Mouse (Mus musculus): ENCODE measurements around the gene Dlx5. TPM values are rescaled to one million over a fixed set of nuclear protein-coding genes. Genes with fewer than 3 reads are reported as not detected.

Gene Dlx5
- polyA plus RNA-seq, 1 experiment = not detected

DNA sequence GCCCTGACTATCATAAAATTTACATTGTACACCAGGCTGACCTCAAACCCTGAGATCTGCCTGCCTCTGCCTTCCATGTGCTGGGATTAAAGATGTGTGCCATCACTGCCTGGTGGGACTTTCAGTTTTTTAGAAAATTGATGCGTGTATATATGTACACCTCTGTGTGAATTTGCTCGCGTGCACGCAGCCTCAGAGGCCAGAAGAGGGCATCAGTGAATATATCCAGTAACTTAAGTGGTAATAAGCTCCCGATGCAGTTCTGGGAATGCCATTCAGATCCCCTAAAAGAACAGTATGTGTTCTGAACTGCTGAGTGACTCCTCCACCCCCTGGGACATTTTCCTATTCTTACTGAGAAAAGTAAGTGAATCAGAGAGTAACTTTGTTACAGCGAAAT, 8.2 kb upstream of the Dlx5 start:
- no peak for TF ChIP-seq TAL1 (IDR thresholded peaks at IDR 0.05; ENCODE audit: low read length)
- no peak for TF ChIP-seq GATA1 (IDR thresholded peaks at IDR 0.05; ENCODE audit: low read length)
- no peaks in the 10 kb centered on the region for H3K36me3 ChIP-seq (ENCODE audit: control insufficient read depth)

DNA sequence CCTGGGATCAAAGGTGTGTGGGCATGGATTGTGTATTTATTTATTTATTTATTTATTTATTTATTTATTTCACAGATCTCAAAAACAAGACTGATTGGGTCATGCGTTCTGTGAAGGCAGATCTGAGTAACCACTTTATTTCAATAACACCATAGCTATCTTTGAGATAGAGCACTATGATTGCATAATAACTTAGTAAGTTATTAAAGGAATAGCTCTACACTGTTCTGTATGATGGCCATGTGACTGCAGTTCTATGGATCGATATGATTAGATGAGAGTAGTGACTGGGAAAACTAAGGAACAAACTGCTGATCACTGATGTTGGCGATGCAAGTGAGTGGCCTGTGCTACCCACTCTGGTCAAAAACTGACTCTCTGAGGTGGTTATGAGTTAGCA, 4.3 kb upstream of the Dlx5 start:
- Histone ChIP-seq H3K9me3 (ENCODE audit: control insufficient read depth, low read length) (no peaks in the 10 kb centered on the region), H3K4me3 (replicated peaks) (no peak overlapping the region), H3K27me3 (ENCODE audit: control insufficient read depth) (peaks cover 33% of the 10 kb centered on the region), H3K36me3 (ENCODE audit: control insufficient read depth) (no peaks in the 10 kb centered on the region), H3K4me1 (ENCODE audit: control insufficient read depth) (no peaks in the 10 kb centered on the region)
- TF ChIP-seq TAL1 (IDR thresholded peaks at IDR 0.05; ENCODE audit: low read length) = no peak
- TF ChIP-seq GATA1 (IDR thresholded peaks at IDR 0.05; ENCODE audit: low read length) = no peak

More for the DNA sequence above, 8.2 kb upstream of the Dlx5 start:
- Histone ChIP-seq H3K4me1 (ENCODE audit: control insufficient read depth) (no peaks in the 10 kb centered on the region), H3K27me3 (ENCODE audit: control insufficient read depth) (peaks cover 4% of the 10 kb centered on the region; the same call in 1 of the 2 replicates), H3K9me3 (ENCODE audit: control insufficient read depth, low read length) (no peaks in the 10 kb centered on the region), H3K4me3 (replicated peaks) (no peak overlapping the region)

DNA sequence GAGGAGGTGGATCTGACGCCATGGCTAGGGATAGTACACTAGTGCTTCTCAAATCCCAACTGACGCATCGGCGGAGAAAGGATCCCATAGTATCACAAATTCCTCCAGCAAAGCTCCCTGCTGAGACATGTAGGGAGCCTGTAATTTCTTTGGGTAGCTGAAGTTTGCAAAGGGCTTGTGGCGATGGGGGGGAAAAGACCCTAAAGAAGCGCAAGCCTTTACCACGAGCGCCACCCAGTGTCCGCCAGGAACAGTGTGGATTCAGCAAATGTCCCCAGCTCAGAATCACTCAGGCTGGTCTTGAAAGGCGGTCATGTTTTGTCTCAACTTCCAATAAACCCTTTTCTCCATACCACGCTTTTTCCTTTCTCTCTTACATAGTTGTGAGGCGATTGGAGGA, 3.0 kb upstream of the Dlx5 start:
- Histone ChIP-seq H3K9me3 (ENCODE audit: control insufficient read depth, low read length) (no peaks in the 10 kb centered on the region), H3K27me3 (ENCODE audit: control insufficient read depth) (peaks cover 46% of the 10 kb centered on the region), H3K4me3 (replicated peaks) (no peak overlapping the region), H3K36me3 (ENCODE audit: control insufficient read depth) (no peaks in the 10 kb centered on the region), H3K4me1 (ENCODE audit: control insufficient read depth) (no peaks in the 10 kb centered on the region)
- TF ChIP-seq GATA1 (IDR thresholded peaks at IDR 0.05; ENCODE audit: low read length) = no peak
- TF ChIP-seq TAL1 (IDR thresholded peaks at IDR 0.05; ENCODE audit: low read length) = no peak

DNA sequence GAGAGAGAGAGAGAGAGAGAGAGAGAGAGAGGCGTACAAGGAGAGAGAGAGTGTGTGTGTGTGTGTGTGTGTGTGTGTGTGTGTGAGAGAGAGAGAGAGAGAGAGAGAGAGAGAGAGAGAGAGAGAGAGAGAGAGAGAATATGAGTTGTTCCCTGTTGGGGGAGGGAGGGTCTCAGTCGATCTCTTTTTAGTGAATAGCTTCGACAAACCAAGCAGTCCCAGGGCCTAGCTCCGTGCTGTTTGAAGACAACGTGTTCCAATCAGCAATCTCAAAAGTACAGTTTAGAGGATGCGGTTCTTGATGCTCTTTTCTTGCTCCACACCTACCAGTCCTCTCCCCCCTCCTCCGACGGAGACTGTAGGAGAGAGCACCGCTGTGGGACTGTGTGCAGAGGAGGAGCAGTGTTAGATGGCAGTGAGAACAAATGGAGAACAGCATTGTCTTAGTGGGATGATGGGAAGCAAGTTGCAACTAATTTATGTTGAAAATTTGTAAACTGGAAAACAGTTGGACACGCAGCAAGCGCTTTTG, 447 bp upstream of the Dlx5 start:
- Histone ChIP-seq H3K4me1 (ENCODE audit: control insufficient read depth) (no peaks in the 10 kb centered on the region), H3K36me3 (ENCODE audit: control insufficient read depth) (no peaks in the 10 kb centered on the region), H3K27me3 (ENCODE audit: control insufficient read depth) (peaks cover 69% of the 10 kb centered on the region), H3K9me3 (ENCODE audit: control insufficient read depth, low read length) (no peaks in the 10 kb centered on the region), H3K4me3 (replicated peaks) (no peak overlapping the region)
- TF ChIP-seq TAL1 (IDR thresholded peaks at IDR 0.05; ENCODE audit: low read length) (no peak), GATA1 (IDR thresholded peaks at IDR 0.05; ENCODE audit: low read length) (no peak)

DNA sequence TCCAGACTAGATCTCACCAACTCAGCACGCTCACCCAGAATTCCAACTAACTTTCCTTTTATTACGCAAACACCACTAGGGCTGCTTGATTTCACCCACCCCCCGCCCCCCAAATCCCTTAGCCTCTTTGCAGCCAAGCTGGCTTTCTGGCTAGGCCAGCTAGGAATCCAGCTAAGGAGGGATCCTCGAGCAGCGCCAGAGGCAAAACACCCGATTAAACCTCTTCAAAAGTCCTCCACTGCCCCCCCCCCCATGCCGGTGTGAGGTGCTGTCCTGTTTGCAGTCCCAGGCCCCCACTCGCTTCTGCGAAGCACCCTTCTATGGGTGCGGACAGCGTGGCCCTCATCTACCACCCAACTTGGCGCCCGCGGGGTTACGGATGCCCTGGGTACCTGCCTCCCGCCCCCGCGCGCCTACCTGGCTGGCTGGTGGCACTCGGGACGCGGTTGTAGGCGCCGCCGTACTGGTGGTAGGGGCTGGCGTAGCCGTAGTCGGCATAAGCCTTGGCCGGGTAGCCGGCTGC, 709 bp downstream of the Dlx5 start:
- TF ChIP-seq TAL1 (IDR thresholded peaks at IDR 0.05; ENCODE audit: low read length) (no peak), GATA1 (IDR thresholded peaks at IDR 0.05; ENCODE audit: low read length) (no peak)
- no peaks in the 10 kb centered on the region for H3K36me3 ChIP-seq (ENCODE audit: control insufficient read depth)
- H3K9me3 ChIP-seq (ENCODE audit: control insufficient read depth, low read length) = no peaks in the 10 kb centered on the region
- no peaks in the 10 kb centered on the region for H3K4me1 ChIP-seq (ENCODE audit: control insufficient read depth)
- peaks cover 80% of the 10 kb centered on the region for H3K27me3 ChIP-seq (ENCODE audit: control insufficient read depth)
- H3K4me3 ChIP-seq (replicated peaks) = no peak overlapping the region

DNA sequence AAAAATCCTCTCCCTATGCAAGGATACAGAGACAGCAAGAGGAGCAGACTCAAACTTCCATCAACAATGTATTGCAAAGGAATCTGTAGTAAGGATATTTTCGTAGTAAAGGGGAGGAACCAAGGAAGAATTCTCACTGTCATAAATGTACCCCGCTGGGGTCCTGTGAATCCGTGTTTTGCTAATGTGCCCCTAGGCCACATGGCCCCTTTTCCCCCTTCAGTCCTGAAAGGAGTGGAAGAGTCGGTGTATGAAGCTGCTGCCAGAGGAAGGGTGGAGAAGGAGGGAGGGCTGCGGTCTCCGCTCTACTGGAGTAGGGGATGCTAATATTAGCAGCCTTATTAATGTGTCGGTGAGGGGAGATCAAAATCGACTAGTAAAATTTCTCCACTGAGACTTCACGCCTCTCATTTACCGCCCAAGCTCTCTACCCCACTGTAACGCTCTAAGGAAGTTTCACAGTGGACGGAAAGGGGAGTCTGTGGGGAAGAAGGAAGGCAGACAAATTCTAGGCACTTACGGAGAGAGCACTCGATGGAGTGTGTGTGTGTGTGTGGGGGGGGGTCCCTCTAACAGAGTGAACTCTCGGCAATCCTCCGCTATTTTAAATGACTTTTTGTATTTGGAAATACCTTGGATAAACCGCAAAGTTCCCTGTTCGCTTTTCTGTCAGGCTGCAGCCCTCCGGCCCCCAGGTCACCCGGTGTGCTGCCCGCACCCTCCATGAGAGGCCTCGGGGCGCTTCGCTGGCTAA, 1.3 kb downstream of the Dlx5 start:
- H3K4me1 ChIP-seq (ENCODE audit: control insufficient read depth) = no peaks in the 10 kb centered on the region
- peaks cover 87% of the 10 kb centered on the region for H3K27me3 ChIP-seq (ENCODE audit: control insufficient read depth)
- no peak for TF ChIP-seq GATA1 (IDR thresholded peaks at IDR 0.05; ENCODE audit: low read length)
- TF ChIP-seq TAL1 (IDR thresholded peaks at IDR 0.05; ENCODE audit: low read length) = no peak
- H3K4me3 ChIP-seq (replicated peaks) = no peak overlapping the region
- H3K9me3 ChIP-seq (ENCODE audit: control insufficient read depth, low read length) = no peaks in the 10 kb centered on the region
- no peaks in the 10 kb centered on the region for H3K36me3 ChIP-seq (ENCODE audit: control insufficient read depth)

DNA sequence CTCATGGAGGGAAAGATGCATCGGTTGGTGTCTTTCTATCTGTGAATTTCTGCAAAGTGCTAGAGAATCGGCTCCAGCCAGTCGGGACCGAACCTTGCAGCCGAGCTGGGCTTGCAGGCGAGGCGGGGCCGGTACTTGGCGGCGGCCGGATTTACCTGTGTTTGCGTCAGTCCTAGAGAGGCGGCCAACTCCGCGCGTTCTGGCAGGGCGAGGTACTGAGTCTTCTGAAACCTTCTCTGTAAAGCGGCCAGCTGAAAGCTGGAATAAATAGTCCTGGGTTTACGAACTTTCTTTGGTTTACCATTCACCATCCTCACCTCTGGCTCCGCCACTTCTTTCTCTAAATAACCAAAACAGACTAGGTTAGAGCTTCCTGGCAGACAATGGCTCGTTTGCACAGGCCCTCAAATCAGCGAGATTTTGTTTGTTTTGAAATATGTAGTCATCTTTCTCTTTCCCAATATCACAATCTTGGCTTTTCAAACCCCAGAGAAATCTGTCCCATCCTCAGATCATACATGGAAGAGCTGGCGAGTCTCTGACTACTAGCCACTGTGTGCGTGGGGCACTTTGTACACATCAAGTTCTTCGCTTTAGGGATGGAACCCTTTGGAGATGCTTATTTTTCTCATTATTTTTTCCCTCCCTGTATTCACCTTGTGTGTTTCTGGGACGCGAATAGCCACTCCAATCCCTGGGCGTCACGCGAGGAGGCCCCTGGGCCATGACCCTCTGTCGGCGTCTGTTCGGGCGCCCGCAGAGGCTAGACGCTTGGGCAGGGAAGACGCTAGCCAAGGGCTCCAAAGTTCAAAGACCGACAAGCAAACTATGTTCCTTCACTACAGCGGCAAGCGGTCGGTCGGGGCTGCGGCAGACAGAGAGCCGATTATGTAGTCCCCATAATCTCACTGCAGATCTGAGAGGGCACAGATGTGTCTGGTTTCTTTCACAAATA, 2.2 kb downstream of the Dlx5 start:
- Histone ChIP-seq H3K27me3 (ENCODE audit: control insufficient read depth) (peaks cover 92% of the 10 kb centered on the region), H3K4me1 (ENCODE audit: control insufficient read depth) (no peaks in the 10 kb centered on the region), H3K9me3 (ENCODE audit: control insufficient read depth, low read length) (no peaks in the 10 kb centered on the region), H3K4me3 (replicated peaks) (no peak overlapping the region), H3K36me3 (ENCODE audit: control insufficient read depth) (no peaks in the 10 kb centered on the region)
- TF ChIP-seq TAL1 (IDR thresholded peaks at IDR 0.05; ENCODE audit: low read length) (no peak), GATA1 (IDR thresholded peaks at IDR 0.05; ENCODE audit: low read length) (no peak)

DNA sequence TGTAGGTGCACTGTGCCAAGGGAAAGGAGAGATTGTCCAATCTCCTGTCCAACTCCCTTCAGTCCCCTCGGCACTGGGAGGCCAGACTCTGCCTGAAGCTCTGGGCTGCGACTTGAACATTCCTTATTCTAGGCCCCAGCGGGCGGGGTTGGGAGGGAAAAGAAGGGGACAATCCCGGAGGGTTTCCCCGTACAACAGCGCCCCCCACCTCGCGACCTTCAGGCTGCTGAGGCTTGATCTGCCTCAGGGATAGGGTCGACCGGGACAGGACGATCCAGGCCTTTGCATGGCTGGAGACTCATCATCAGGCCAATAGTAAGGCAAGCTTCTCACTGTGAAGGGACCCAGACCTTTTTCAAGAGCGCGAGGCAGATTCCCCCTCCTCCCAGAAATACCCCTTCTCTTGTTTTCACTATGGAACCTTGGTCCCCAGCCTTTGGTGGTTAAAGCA, 3.0 kb downstream of the Dlx5 start:
- Histone ChIP-seq H3K4me3 (replicated peaks) (no peak overlapping the region), H3K4me1 (ENCODE audit: control insufficient read depth) (no peaks in the 10 kb centered on the region), H3K9me3 (ENCODE audit: control insufficient read depth, low read length) (no peaks in the 10 kb centered on the region), H3K27me3 (ENCODE audit: control insufficient read depth) (peaks cover 100% of the 10 kb centered on the region), H3K36me3 (ENCODE audit: control insufficient read depth) (no peaks in the 10 kb centered on the region)
- TF ChIP-seq TAL1 (IDR thresholded peaks at IDR 0.05; ENCODE audit: low read length) (no peak), GATA1 (IDR thresholded peaks at IDR 0.05; ENCODE audit: low read length) (no peak)

Measured in erythroblast, embryonic 14.5 days (primary cell).